Mouse (Mus musculus): ENCODE data around the gene Rpl29. TPM values are rescaled to one million over a fixed set of nuclear protein-coding genes. Genes with fewer than 3 reads are reported as not detected.

Gene Rpl29
- polyA plus RNA-seq, 1 experiment from 2014 or later = 554 TPM

- H3K4me1 ChIP-seq = peaks cover 64% of the 10 kb centered on the region
- H3K27ac ChIP-seq = no peak overlapping the region
- H3K36me3 ChIP-seq (replicated peaks) = peaks cover 27% of the 10 kb centered on the region
Observed at GRCm38 (mm10) chr9:106461026-106461415, 31.8 kb downstream of the Rpl29 start.

GRCm38 (mm10) chr9:106461641-106462429 lies 32.6 kb downstream of the Rpl29 start:
- Histone ChIP-seq H3K27ac (no peak overlapping the region), H3K9ac (no peak overlapping the region), H3K36me3 (replicated peaks) (peaks cover 27% of the 10 kb centered on the region), H3K4me1 (peaks cover 59% of the 10 kb centered on the region), H3K4me2 (no peak overlapping the region), H3K9me3 (no peaks in the 10 kb centered on the region), H3K4me3 (no peak overlapping the region), H3K27me3 (replicated peaks) (no peaks in the 10 kb centered on the region)
- WGBS = 80% methylated on average over 16 of the region's 16 CpGs
- no peak for ATAC-seq (replicated peaks)

More at GRCm38 (mm10) chr9:106461026-106461415, 31.8 kb downstream of the Rpl29 start:
- 90% methylated on average over 9 of the region's 9 CpGs for WGBS
- ATAC-seq (replicated peaks) = no peak
- Histone ChIP-seq H3K4me2 (no peak overlapping the region), H3K9me3 (no peaks in the 10 kb centered on the region), H3K4me3 (no peak overlapping the region), H3K9ac (no peak overlapping the region), H3K27me3 (replicated peaks) (no peaks in the 10 kb centered on the region)

GRCm38 (mm10) chr9:106462430-106462800 lies 33.2 kb downstream of the Rpl29 start:
- WGBS = 94% methylated on average over 12 of the region's 12 CpGs
- peaks cover 27% of the 10 kb centered on the region for H3K36me3 ChIP-seq (replicated peaks)
- no peak for ATAC-seq (replicated peaks)

GRCm38 (mm10) chr9:106463122-106464063 lies 34.1 kb downstream of the Rpl29 start:
- H3K4me3 ChIP-seq = no peak overlapping the region
- no peak overlapping the region for H3K27ac ChIP-seq
- H3K4me1 ChIP-seq = peaks cover 43% of the 10 kb centered on the region
- no peak overlapping the region for H3K9ac ChIP-seq
- no peaks in the 10 kb centered on the region for H3K27me3 ChIP-seq (replicated peaks)
- peaks cover 27% of the 10 kb centered on the region for H3K36me3 ChIP-seq (replicated peaks)
- no peak for ATAC-seq (replicated peaks)
- H3K4me2 ChIP-seq = no peak overlapping the region
- WGBS = 75% methylated on average over 21 of the region's 21 CpGs
- no peaks in the 10 kb centered on the region for H3K9me3 ChIP-seq

More at GRCm38 (mm10) chr9:106462430-106462800, 33.2 kb downstream of the Rpl29 start:
- H3K4me2 ChIP-seq = no peak overlapping the region
- H3K27ac ChIP-seq = no peak overlapping the region
- H3K9ac ChIP-seq = no peak overlapping the region
- no peaks in the 10 kb centered on the region for H3K27me3 ChIP-seq (replicated peaks)
- H3K9me3 ChIP-seq = no peaks in the 10 kb centered on the region
- H3K4me1 ChIP-seq = peaks cover 53% of the 10 kb centered on the region
- no peak overlapping the region for H3K4me3 ChIP-seq

- 1% methylated on average over 98 of the region's 99 CpGs for WGBS
- Histone ChIP-seq H3K36me3 (replicated peaks) (peaks cover 27% of the 10 kb centered on the region), H3K4me2 (peak overlapping the region; percentile 89), H3K27ac (peak overlapping the region; percentile 82), H3K4me3 (peak overlapping the region; percentile 49), H3K9ac (peak overlapping the region; percentile 64), H3K4me1 (peaks cover 29% of the 10 kb centered on the region), H3K27me3 (replicated peaks) (no peaks in the 10 kb centered on the region), H3K9me3 (no peaks in the 10 kb centered on the region)
- peak; percentile 81 for ATAC-seq (replicated peaks)
Observed at GRCm38 (mm10) chr9:106464751-106465541, 35.7 kb downstream of the Rpl29 start.

- Histone ChIP-seq H3K27ac (peak within 1 kb of the TSS; percentile 82), H3K4me1 (peaks cover 22% of the 10 kb centered on the region), H3K9ac (peak within 1 kb of the TSS; percentile 64), H3K9me3 (no peaks in the 10 kb centered on the region), H3K4me3 (peak within 1 kb of the TSS; percentile 49), H3K36me3 (replicated peaks) (peaks cover 27% of the 10 kb centered on the region), H3K27me3 (replicated peaks) (no peaks in the 10 kb centered on the region), H3K4me2 (peak within 1 kb of the TSS; percentile 89)
- ATAC-seq (replicated peaks) = peak; percentile 53
- 25% methylated on average over 26 of the region's 26 CpGs for WGBS
Observed at GRCm38 (mm10) chr9:106465571-106466200, 36.4 kb downstream of the Rpl29 start, which contains the start of gene Gpr62. TSS of gene Gpr62 (minus strand) at chr9:106465938.

- no peak overlapping the region for H3K9ac ChIP-seq
- WGBS = 96% methylated on average over 6 of the region's 6 CpGs
- ATAC-seq (replicated peaks) = no peak
Observed at GRCm38 (mm10) chr9:106466721-106467120, 37.5 kb downstream of the Rpl29 start.

GRCm38 (mm10) chr9:106467746-106468145 lies 38.5 kb downstream of the Rpl29 start:
- Histone ChIP-seq H3K9ac (no peak overlapping the region), H3K4me3 (no peak overlapping the region), H3K4me2 (no peak overlapping the region), H3K27me3 (replicated peaks) (no peaks in the 10 kb centered on the region), H3K9me3 (no peaks in the 10 kb centered on the region), H3K36me3 (replicated peaks) (peaks cover 11% of the 10 kb centered on the region), H3K27ac (no peak overlapping the region), H3K4me1 (peaks cover 22% of the 10 kb centered on the region)
- WGBS = 87% methylated on average over 7 of the region's 7 CpGs
- ATAC-seq (replicated peaks) = no peak

More at GRCm38 (mm10) chr9:106466721-106467120, 37.5 kb downstream of the Rpl29 start:
- Histone ChIP-seq H3K36me3 (replicated peaks) (peaks cover 20% of the 10 kb centered on the region), H3K4me2 (no peak overlapping the region), H3K4me1 (peaks cover 22% of the 10 kb centered on the region), H3K27ac (no peak overlapping the region), H3K4me3 (no peak overlapping the region), H3K9me3 (no peaks in the 10 kb centered on the region), H3K27me3 (replicated peaks) (no peaks in the 10 kb centered on the region)

- Histone ChIP-seq H3K9me3 (no peaks in the 10 kb centered on the region), H3K4me3 (no peak overlapping the region), H3K36me3 (replicated peaks) (no peaks in the 10 kb centered on the region), H3K27ac (no peak overlapping the region), H3K9ac (no peak overlapping the region), H3K27me3 (replicated peaks) (no peaks in the 10 kb centered on the region), H3K4me2 (no peak overlapping the region), H3K4me1 (peaks cover 24% of the 10 kb centered on the region)
- WGBS = 80% methylated on average over 6 of the region's 6 CpGs
- ATAC-seq (replicated peaks) = no peak
Observed at GRCm38 (mm10) chr9:106469317-106469716, 40.1 kb downstream of the Rpl29 start.

GRCm38 (mm10) chr9:106469776-106470175 lies 40.5 kb downstream of the Rpl29 start:
- Histone ChIP-seq H3K4me2 (no peak overlapping the region), H3K36me3 (replicated peaks) (no peaks in the 10 kb centered on the region), H3K4me3 (no peak overlapping the region), H3K27me3 (replicated peaks) (no peaks in the 10 kb centered on the region), H3K4me1 (peaks cover 24% of the 10 kb centered on the region), H3K9me3 (no peaks in the 10 kb centered on the region), H3K27ac (no peak overlapping the region), H3K9ac (no peak overlapping the region)
- WGBS = 78% methylated on average over 9 of the region's 9 CpGs
- no peak for ATAC-seq (replicated peaks)

GRCm38 (mm10) chr9:106470991-106471750 lies 41.9 kb downstream of the Rpl29 start:
- 63% methylated on average over 14 of the region's 14 CpGs for WGBS
- Histone ChIP-seq H3K9me3 (no peaks in the 10 kb centered on the region), H3K9ac (no peak overlapping the region), H3K4me2 (no peak overlapping the region), H3K27ac (no peak overlapping the region), H3K4me1 (peaks cover 14% of the 10 kb centered on the region), H3K36me3 (replicated peaks) (no peaks in the 10 kb centered on the region), H3K27me3 (replicated peaks) (no peaks in the 10 kb centered on the region), H3K4me3 (no peak overlapping the region)
- no peak for ATAC-seq (replicated peaks)

Data from midbrain, embryonic 15.5 days (tissue).